Mouse (Mus musculus): ENCODE measurements around the gene Slc39a8.

DNA sequence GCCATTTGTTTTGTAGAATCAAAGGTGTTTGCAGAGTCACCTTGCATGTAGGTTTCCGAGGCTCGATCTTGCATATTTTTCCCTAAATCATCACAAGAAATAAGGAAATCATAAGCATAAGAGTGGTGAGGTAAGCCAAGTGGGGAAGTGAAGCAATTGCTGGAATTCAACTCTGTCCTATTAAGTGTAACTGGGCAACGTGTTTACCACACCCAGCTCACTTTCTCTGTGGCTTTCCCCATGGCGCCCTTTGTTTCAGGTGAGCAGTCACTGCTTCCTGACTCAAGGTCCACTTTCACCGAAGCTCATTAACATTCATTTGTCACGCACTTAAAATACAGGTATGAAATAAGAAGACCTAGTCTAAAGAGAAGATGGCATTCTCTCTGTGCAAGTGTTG lies 53.0 kb downstream of the Slc39a8 start:
- no peak for TF ChIP-seq CTCF (IDR thresholded peaks at IDR 0.05; ENCODE audit: control insufficient read depth, insufficient read depth, insufficient replicate concordance, low read depth, low read length)
- TF ChIP-seq POLR2A (IDR thresholded peaks at IDR 0.05; ENCODE audit: control insufficient read depth, low read depth, low read length), result no peak
